Mouse (Mus musculus) embryonic facial prominence, embryonic 11.5 days (tissue): Measurements from ENCODE around the gene Shh. TPM values are rescaled to one million over a fixed set of nuclear protein-coding genes. Genes with fewer than 3 reads are reported as not detected.
A peak's percentile ranks its signal among the peaks of the same experiment; 100 is the strongest.

ENCODE experiments used
- ATAC-seq: fragments of 200-750 bp; cut with Nextera tagmentation; replicated peaks from 2 replicates; pipeline ENCODE4 v1.8.0; 2017; ENCODE audit warnings: low read depth; ENCODE audit not compliant: insufficient number of reproducible peaks, low FRiP score, low TSS enrichment
- DNase-seq: peaks from one replicate; pipeline ENCODE4 v3.0.0-alpha.2; 2015; ENCODE audit warnings: low spot score
- H3K27ac ChIP-seq: fragments of 300-500 bp; sonication (generic); replicated peaks from 2 replicates; pipeline ENCODE4 v1.5.1; 2014; ENCODE audit warnings: mild to moderate bottlenecking, low read depth, low read length, control low read depth
- H3K27me3 ChIP-seq: fragments of 300-500 bp; sonication (generic); 2 replicates; pipeline ENCODE4 v1.6.1; 2014; ENCODE audit warnings: mild to moderate bottlenecking, low read length, moderate library complexity, mixed read lengths; ENCODE audit not compliant: control insufficient read depth, insufficient read depth
- H3K36me3 ChIP-seq: fragments of 300-500 bp; sonication (generic); replicated peaks from 2 replicates; pipeline ENCODE4 v1.6.1; 2014; ENCODE audit warnings: low read depth, mild to moderate bottlenecking, low read length, moderate library complexity, mixed read lengths; ENCODE audit not compliant: control insufficient read depth, insufficient read depth
- H3K4me1 ChIP-seq: fragments of 300-500 bp; sonication (generic); 2 replicates; pipeline ENCODE4 v1.6.1; 2014; ENCODE audit warnings: low read length, mixed read lengths; ENCODE audit not compliant: control insufficient read depth, insufficient read depth
- H3K4me2 ChIP-seq: fragments of 300-500 bp; sonication (generic); 2 replicates; pipeline ENCODE4 v1.6.1; 2014; ENCODE audit warnings: low read depth, mild to moderate bottlenecking, control low read depth, low read length, moderate library complexity
- H3K4me3 ChIP-seq: fragments of 300-500 bp; sonication (generic); 2 replicates; pipeline ENCODE4 v1.5.1; 2014; ENCODE audit warnings: low read depth, low read length, control low read depth
- H3K9ac ChIP-seq: fragments of 300-500 bp; sonication (generic); replicated peaks from 2 replicates; pipeline ENCODE4 v1.6.1; 2014; ENCODE audit warnings: mild to moderate bottlenecking, control low read depth, low read length
- H3K9me3 ChIP-seq: fragments of 300-500 bp; sonication (generic); replicated peaks from 2 replicates; pipeline ENCODE4 v1.6.1; 2016; ENCODE audit warnings: mild to moderate bottlenecking, low read length, inconsistent platforms, mixed read lengths; ENCODE audit not compliant: control insufficient read depth
- WGBS: fragments of 180-500 bp; shearing (Covaris S2); extraction: QIAGEN DNeasy Blood & Tissue Kit; methylation state at CpG from one replicate; pipeline ENCODE4 v1.1.7; 2014; 5-methylcytosine and 5-hydroxymethylcytosine counted together
- polyA plus RNA-seq: library from polyadenylated mRNA; unstranded; fragments of >200 nt; fragmentation: Nextera tagmentation; extraction: Ambion mirVana; gene quantifications from 2 replicates; pipeline ENCODE4 v1.2.1, GENCODE M21; 2014

The Shh gene
- polyA plus RNA-seq, 1 experiment from 2014 or later, result 2.9 TPM

DNA sequence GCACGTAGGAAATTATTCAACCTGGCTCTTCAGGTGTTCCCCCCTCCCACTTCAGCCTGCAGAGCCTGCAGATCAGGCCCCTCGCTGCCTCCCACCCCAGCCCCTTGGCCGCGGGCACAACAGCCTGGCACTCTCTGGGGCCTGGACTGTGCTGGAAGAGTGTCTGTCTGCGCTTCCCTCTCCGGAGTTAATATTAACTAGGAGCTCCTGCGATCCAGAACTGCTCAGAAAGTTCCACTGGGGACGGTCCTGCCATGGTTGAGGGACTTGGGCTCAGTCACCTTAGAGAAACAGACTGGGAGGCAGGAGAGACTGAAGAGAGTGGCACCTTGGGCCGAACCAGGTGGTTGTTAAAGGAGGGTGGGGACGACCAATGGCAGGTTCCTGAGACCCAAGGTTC is 3.4 kb downstream of the Shh start:
- WGBS, result 2% methylated on average over 10 of the region's 10 CpGs
- H3K9ac ChIP-seq, result no peak overlapping the region
- no peaks in the 10 kb centered on the region for H3K9me3 ChIP-seq
- peak overlapping the region; percentile 47 for H3K4me3 ChIP-seq
- peaks cover 9% of the 10 kb centered on the region for H3K4me1 ChIP-seq
- DNase-seq (no peak), ATAC-seq (no peak)
- no peaks in the 10 kb centered on the region for H3K36me3 ChIP-seq
- H3K27ac ChIP-seq, result no peak overlapping the region
- H3K27me3 ChIP-seq, result peaks cover 97% of the 10 kb centered on the region
- peak overlapping the region; percentile 92; the same call in 1 of the 2 replicates for H3K4me2 ChIP-seq

DNA sequence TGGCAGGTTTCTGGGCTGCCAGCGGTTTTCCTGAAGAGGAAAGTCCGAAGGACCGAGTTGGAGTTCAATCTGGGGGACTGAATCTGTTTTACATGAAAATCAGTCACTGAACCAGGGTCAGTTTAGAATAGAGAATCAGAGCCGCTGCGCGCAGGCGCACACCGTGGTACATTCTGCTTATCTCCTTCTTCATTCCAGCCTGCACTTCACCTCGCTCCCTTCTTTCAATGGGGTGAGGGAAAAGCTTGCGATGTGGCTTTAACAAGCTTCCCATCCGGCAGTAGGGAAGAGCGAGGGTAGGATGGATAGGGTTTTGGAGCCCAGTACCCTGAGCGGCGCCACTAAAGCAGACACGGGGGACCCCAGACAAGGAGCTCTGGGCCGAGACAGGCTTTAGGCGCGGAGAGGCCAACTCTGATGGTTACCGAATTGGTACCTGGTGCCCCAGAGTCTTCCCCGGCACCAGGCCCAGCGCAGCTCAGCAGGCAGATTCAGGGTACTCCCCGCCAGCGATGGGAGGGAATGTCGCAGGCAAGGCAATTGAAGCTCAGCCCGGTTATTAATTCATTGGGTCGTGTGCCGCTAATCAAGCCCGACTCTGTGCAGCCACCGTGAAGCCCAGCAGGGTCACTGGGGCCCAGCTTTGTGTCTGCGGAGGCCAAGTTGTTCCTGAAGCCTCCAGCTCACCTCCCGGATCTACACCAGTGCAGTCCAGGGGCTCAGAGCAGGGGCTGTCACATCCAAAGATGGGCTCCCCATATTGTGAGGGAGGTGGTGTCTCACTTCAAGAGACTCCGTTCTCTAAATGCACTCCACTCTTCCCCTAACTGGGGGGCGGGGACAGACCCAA is 4.1 kb downstream of the Shh start:
- ATAC-seq (no peak), DNase-seq (peak; percentile 31)
- Histone ChIP-seq H3K27me3 (peaks cover 97% of the 10 kb centered on the region), H3K4me3 (peak overlapping the region; percentile 47), H3K4me2 (no peak overlapping the region), H3K9ac (no peak overlapping the region), H3K36me3 (no peaks in the 10 kb centered on the region), H3K4me1 (peaks cover 12% of the 10 kb centered on the region), H3K9me3 (no peaks in the 10 kb centered on the region), H3K27ac (no peak overlapping the region)
- 2% methylated on average over 33 of the region's 33 CpGs for WGBS

DNA sequence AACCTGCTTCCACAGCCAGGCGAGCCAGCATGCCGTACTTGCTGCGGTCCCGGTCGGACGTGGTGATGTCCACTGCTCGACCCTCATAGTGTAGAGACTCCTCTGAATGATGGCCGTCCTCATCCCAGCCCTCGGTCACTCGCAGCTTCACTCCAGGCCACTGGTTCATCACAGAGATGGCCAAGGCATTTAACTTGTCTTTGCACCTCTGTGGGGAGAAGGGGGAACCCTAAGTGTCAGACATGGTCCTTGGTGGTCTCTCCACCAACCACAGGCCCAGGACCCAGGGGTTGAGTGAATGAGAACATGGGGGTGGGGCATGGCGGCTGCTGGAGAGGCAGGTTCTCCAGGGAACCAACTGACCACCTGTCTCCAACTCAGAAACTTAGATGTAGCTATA is 5.7 kb downstream of the Shh start:
- Histone ChIP-seq H3K27me3 (peaks cover 92% of the 10 kb centered on the region), H3K4me3 (no peak overlapping the region), H3K27ac (no peak overlapping the region), H3K9me3 (no peaks in the 10 kb centered on the region), H3K36me3 (no peaks in the 10 kb centered on the region), H3K4me2 (no peak overlapping the region), H3K4me1 (peaks cover 16% of the 10 kb centered on the region), H3K9ac (no peak overlapping the region)
- no peak for ATAC-seq
- DNase-seq, result no peak
- 6% methylated on average over 11 of the region's 11 CpGs for WGBS

DNA sequence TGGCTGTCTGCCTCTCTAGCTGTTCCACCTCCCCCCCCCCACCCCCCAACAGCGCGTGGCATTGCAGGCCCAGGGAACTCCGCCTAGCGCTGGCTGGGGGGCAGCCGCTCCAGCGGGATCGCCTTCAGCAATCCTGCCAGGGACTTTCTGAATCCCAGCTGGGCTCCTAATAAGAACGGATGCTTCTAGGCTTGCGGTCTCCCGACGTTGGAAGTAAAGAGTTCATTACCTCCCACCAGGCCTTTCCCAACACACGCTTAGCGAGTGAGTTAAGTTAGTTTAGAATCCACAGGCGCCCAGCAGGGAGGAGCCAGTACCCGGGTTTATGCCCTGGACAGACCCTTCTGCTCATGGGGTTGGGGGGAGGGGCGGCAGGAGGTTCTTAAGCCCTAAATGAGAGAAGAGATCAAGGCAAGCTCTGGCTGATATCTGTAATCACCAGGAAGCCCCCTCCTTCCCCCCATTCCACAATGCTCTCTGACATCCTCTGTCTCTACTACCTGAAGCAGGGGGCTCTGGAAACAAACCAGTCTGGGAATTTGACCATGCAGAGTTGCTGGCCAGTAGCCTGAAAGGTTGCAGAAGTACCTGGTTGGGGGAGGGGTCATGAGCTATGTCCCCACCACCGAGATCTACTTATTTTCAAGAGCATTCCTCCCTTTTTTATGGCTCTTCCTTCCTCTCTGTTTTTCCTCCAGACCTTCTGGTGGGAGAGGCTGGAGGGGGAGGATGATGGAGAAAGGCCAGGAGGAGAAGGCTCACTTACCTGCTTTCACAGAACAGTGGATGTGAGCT is 6.3 kb downstream of the Shh start:
- no peak overlapping the region for H3K27ac ChIP-seq

DNA sequence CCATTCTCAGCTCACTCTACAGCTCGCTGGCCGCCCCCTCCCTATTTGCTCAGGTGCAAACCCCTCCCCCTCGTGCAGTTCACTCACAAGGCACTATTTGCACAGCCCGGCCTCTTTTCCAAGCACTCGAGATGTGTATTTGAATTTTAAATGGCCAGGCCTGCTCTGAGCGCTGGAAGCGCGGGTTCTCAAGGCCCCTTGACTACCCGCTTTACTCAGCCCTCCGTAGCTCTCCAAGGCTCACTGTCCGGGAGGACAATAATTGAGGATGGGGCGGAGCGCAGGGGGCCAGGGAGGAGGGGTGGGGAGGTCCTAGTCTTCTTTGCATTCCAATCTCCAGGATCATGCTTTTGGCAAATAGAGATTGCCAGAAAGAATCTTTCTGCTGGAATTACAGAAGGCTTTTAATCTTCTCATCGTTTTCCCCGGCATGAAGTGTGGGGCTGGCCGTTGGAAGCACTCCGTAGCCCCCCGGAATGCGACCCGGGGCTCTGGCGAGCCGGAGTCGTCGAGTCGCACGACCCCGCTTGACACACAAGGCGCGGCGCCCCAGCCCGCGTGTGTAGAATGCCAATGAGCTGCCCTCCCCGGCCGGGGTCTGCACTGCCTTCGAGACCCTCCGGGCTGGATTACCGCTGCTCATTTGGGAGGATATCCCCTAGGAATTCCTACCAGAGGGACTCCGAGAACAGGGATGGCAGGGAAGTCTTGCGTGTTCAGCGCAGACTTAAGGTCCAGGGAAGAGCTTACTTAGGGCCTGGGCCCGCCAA is 7.4 kb downstream of the Shh start:
- Histone ChIP-seq H3K4me3 (0 out of 2 replicates have a peak overlapping the region, but pooled peaks have one; percentile 14), H3K4me1 (peaks cover 16% of the 10 kb centered on the region), H3K9me3 (no peaks in the 10 kb centered on the region), H3K9ac (no peak overlapping the region), H3K36me3 (no peaks in the 10 kb centered on the region), H3K27me3 (peaks cover 83% of the 10 kb centered on the region), H3K27ac (no peak overlapping the region), H3K4me2 (no peak overlapping the region; the same call in 1 of the 2 replicates)
- under 1% methylated on average over 41 of the region's 41 CpGs for WGBS
- ATAC-seq (peak; percentile 40), DNase-seq (peak; percentile 43)

More for the DNA sequence above, 6.3 kb downstream of the Shh start:
- WGBS, result under 1% methylated on average over 17 of the region's 17 CpGs
- Histone ChIP-seq H3K4me3 (no peak overlapping the region), H3K36me3 (no peaks in the 10 kb centered on the region), H3K4me1 (peaks cover 16% of the 10 kb centered on the region), H3K9me3 (no peaks in the 10 kb centered on the region), H3K4me2 (peak overlapping the region; percentile 16), H3K9ac (no peak overlapping the region), H3K27me3 (peaks cover 92% of the 10 kb centered on the region)
- no peak for ATAC-seq
- peak; percentile 25 for DNase-seq

DNA sequence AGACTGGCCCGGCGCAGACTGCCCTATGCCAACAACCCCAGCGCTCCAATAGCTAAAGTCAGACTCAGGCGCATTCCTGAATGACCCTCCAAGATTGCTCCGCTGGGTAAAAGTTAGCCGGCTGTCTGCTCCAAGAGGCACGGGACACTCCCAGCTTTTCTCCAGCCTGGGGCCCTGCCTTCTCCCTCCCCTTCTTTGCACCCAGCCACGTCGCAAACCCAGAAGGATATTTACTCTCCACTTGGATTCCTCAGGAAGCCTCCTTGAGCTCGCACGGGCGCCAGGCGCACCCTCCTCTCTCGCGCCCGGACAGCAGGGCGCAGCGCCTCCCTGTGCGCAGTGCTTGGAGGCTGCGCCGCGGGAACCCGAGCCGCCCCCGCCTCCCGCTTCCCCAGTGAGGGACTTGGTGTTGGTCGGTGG is 8.2 kb downstream of the Shh start:
- H3K27me3 ChIP-seq, result peaks cover 75% of the 10 kb centered on the region
- 0 out of 2 replicates have a peak, but pooled peaks have one; percentile 20 for ATAC-seq
- no peak overlapping the region for H3K27ac ChIP-seq
- peak; percentile 21 for DNase-seq
- H3K4me3 ChIP-seq, result 0 out of 2 replicates have a peak overlapping the region, but pooled peaks have one; percentile 14
- WGBS, result under 1% methylated on average over 26 of the region's 27 CpGs
- no peak overlapping the region for H3K9ac ChIP-seq
- no peaks in the 10 kb centered on the region for H3K9me3 ChIP-seq
- H3K4me2 ChIP-seq, result no peak overlapping the region
- no peaks in the 10 kb centered on the region for H3K36me3 ChIP-seq
- peaks cover 12% of the 10 kb centered on the region for H3K4me1 ChIP-seq

DNA sequence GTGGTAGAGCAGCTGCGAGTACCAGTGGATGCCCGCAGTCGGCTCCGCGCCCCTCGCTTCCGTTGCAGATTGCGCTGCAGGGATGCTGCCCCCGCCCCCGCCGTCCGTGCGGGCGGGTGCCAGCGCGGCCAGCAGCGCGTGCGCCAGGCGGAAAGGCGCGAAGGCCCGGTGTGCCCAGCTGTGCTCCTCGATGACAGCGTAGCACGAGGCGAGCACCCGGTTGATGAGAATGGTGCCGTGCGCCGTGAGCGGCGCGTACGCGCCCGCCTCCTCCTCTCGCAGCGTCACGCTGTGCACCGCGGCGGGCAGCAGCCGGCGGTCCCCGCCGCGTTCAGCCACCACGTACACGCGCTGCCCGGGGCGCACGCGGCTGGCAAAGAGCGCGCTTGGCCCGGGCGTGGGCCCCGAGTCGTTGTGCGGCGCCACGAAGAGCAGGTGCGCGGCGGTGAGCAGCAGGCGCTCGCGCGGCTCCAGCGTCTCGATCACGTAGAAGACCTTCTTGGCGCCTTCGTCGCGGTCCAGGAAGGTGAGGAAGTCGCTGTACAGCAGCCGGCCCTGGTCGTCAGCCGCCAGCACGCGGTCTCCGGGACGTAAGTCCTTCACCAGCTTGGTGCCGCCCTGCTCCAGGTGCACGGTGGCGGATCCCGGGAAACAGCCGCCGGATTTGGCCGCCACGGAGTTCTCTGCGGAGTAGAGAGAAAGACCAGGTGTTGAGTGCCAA is 9.0 kb downstream of the Shh start:
- Histone ChIP-seq H3K4me3 (peak overlapping the region; percentile 29), H3K27me3 (peaks cover 67% of the 10 kb centered on the region), H3K4me2 (peak overlapping the region; percentile 49), H3K36me3 (no peaks in the 10 kb centered on the region), H3K4me1 (peaks cover 12% of the 10 kb centered on the region), H3K27ac (no peak overlapping the region), H3K9ac (no peak overlapping the region), H3K9me3 (no peaks in the 10 kb centered on the region)
- DNase-seq (peak; percentile 26), ATAC-seq (no peak)
- under 1% methylated on average over 76 of the region's 95 CpGs for WGBS
